Mouse (Mus musculus): Measurements from ENCODE around the gene Diexf.

GRCm38 (mm10) chr1:193062618-193063017 lies 67.5 kb downstream of the Diexf start:
- TF ChIP-seq ZNF384 (IDR thresholded peaks at IDR 0.05; ENCODE audit: low read depth, low read length) = no peak
- no peak for TF ChIP-seq CHD2 (IDR thresholded peaks at IDR 0.05; ENCODE audit: low read depth, low read length)
